Comparison of ENCODE assay signal across 26 mouse cellular contexts in genomic region chr2:26424541-26424940, GRCm38 (mm10).
"Had no signal": no experiment of that assay in that cellular context is flagged by ENCODE, and none has a peak within 500 bp of the region (broad histone marks: within the 10 kb centered on the region; RNA-seq: fewer than 3 reads in every experiment).

No protein-coding gene starts in this region.

- H3K27ac ChIP-seq: embryonic facial prominence, embryonic 10.5 days; embryonic facial prominence, embryonic 12.5 days; embryonic facial prominence, embryonic 13.5 days; embryonic facial prominence, embryonic 15.5 days; forebrain, embryonic 10.5 days; forebrain, embryonic 12.5 days; forebrain, embryonic 13.5 days; forebrain, embryonic 15.5 days; gastrocnemius, adult 2 months; heart, adult 2 months had no signal

- H3K9me3 ChIP-seq: embryonic facial prominence, embryonic 10.5 days; embryonic facial prominence, embryonic 12.5 days; embryonic facial prominence, embryonic 13.5 days; embryonic facial prominence, embryonic 15.5 days; forebrain, embryonic 10.5 days; forebrain, embryonic 12.5 days; forebrain, embryonic 13.5 days; forebrain, embryonic 15.5 days had no signal

- H3K4me1 ChIP-seq: embryonic facial prominence, embryonic 10.5 days; embryonic facial prominence, embryonic 12.5 days; embryonic facial prominence, embryonic 13.5 days; embryonic facial prominence, embryonic 15.5 days; forebrain, embryonic 10.5 days; forebrain, embryonic 12.5 days; forebrain, embryonic 13.5 days; forebrain, embryonic 15.5 days had no signal

- H3K4me3 ChIP-seq: embryonic facial prominence, embryonic 10.5 days; embryonic facial prominence, embryonic 12.5 days; embryonic facial prominence, embryonic 13.5 days; embryonic facial prominence, embryonic 15.5 days; erythroblast, embryonic 14.5 days; forebrain, embryonic 10.5 days; forebrain, embryonic 12.5 days; forebrain, embryonic 13.5 days; forebrain, embryonic 15.5 days; gastrocnemius, adult 2 months; heart, adult 2 months had no signal

- DNase-seq: cerebellum, adult 2 months; cerebellum, adult 8-10 months; cerebellum, adult 9-10 months; cerebellum, adult 9-11 months; cerebellum, postnatal 10 days; cerebellum, postnatal 14 days; cerebellum, postnatal 25 days; cerebellum, postnatal 36 days; embryo, embryonic 11 days; forebrain, postnatal 0 days; gastrocnemius, adult 2 months; gastrocnemius, postnatal 10 days; gastrocnemius, postnatal 14 days; gastrocnemius, postnatal 25 days; gastrocnemius, postnatal 36 days; heart, adult 18-20 months; heart, adult 2 months had no signal

- H3K27me3 ChIP-seq: embryonic facial prominence, embryonic 12.5 days; embryonic facial prominence, embryonic 13.5 days; embryonic facial prominence, embryonic 15.5 days; forebrain, embryonic 12.5 days; forebrain, embryonic 13.5 days; forebrain, embryonic 15.5 days had no signal
